Mouse (Mus musculus): ENCODE measurements around the gene Ugt1a9. TPM values are rescaled to one million over a fixed set of nuclear protein-coding genes. Genes with fewer than 3 reads are reported as not detected.
"Not testable (repeated sequence)": the region's sequence is repeated elsewhere in the genome, so short reads cannot be mapped to it uniquely, and the experiment has no call there.

The Ugt1a9 gene
- polyA plus RNA-seq, 1 experiment, result not detected

- Histone ChIP-seq H3K27me3 (ENCODE audit: control insufficient read depth, insufficient read depth, low read length, poor library complexity, severe bottlenecking) (no peaks in the 10 kb centered on the region), H3K9ac (ENCODE audit: low read depth, poor library complexity, severe bottlenecking) (no peak overlapping the region), H3K36me3 (ENCODE audit: control insufficient read depth, insufficient read depth, low read length, poor library complexity, severe bottlenecking) (no peaks in the 10 kb centered on the region), H3K9me3 (replicated peaks; ENCODE audit: control insufficient read depth, insufficient read depth, low read length, poor library complexity, severe bottlenecking) (no peaks in the 10 kb centered on the region), H3K4me3 (ENCODE audit: low read depth, low read length) (no peak overlapping the region), H3K4me1 (ENCODE audit: control insufficient read depth, insufficient read depth, low read length) (no peaks in the 10 kb centered on the region), H3K27ac (ENCODE audit: insufficient read depth, low read length) (no peak overlapping the region)
- TF ChIP-seq EP300 (IDR thresholded peaks at IDR 0.05; ENCODE audit: insufficient read depth, low read depth, low read length) (no peak), POLR2A (IDR thresholded peaks at IDR 0.05; ENCODE audit: insufficient read depth, low read length) (no peak), CTCF (IDR thresholded peaks at IDR 0.05; ENCODE audit: low read depth, low read length) (no peak)
Measured at GRCm38 (mm10) chr1:88092341-88092740, 21.7 kb downstream of the Ugt1a9 start.

DNA sequence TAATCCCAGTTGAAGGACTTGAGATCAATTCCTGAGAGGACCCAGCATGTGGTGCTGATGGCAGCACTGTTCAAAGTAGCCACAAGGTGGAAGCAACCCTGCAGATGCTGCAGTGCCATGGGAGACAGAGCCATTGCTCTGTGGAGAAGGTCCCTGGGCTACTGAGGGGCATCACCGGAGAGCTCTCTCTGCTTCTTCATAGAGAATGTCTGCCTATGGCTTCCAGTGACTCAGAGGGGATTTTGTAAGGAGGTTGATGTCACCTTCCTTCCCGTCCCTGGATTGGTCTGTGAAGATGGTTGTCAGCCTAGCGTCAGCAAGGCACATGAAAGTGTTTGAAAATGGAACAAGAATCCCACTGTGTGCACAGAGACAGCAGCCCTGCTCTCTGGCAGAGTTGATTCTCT lies 23.7 kb downstream of the Ugt1a9 start:
- H3K9ac ChIP-seq (ENCODE audit: low read depth, poor library complexity, severe bottlenecking); H3K27me3 ChIP-seq (ENCODE audit: control insufficient read depth, insufficient read depth, low read length, poor library complexity, severe bottlenecking); H3K9me3 ChIP-seq (replicated peaks; ENCODE audit: control insufficient read depth, insufficient read depth, low read length, poor library complexity, severe bottlenecking); H3K4me1 ChIP-seq (ENCODE audit: control insufficient read depth, insufficient read depth, low read length); H3K27ac ChIP-seq (ENCODE audit: insufficient read depth, low read length); H3K36me3 ChIP-seq (ENCODE audit: control insufficient read depth, insufficient read depth, low read length, poor library complexity, severe bottlenecking); H3K4me3 ChIP-seq (ENCODE audit: low read depth, low read length): not testable (repeated sequence)
- peak; percentile 3 for TF ChIP-seq CTCF (IDR thresholded peaks at IDR 0.05; ENCODE audit: low read depth, low read length)

DNA sequence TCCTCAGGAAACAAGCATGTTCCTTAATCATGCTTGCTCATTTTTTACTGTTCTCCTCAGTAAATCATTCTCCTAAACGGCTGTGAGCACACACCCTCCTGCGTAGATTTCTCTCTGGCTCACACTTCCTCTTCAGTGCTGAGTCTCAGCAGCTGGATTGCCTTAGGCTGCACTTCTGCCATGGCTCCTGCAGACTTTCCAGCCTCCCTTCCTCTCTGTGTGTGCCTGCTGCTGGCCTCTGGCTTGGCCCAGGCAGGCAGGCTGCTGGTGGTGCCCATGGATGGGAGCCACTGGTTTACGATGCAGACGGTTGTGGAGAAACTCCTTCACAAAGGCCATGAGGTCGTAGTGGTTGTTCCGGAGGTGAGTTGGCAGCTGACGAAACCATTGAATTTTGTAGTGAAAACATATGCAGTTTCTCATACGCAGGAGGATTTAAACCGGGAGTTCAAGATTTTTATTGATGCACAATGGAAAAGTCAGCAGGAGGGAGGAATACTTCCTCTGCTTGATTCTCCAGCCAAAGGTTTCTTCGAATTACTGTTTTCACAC lies 24.4 kb downstream of the Ugt1a9 start, which contains the start of gene Ugt1a7c:
TSS of gene Ugt1a7c (plus strand) at position 122 of the 552 bp plus-strand sequence.
- Histone ChIP-seq H3K9ac (ENCODE audit: low read depth, poor library complexity, severe bottlenecking) (no peak within 1 kb of the TSS), H3K4me3 (ENCODE audit: low read depth, low read length) (no peak within 1 kb of the TSS), H3K27me3 (ENCODE audit: control insufficient read depth, insufficient read depth, low read length, poor library complexity, severe bottlenecking) (no peaks in the 10 kb centered on the region), H3K36me3 (ENCODE audit: control insufficient read depth, insufficient read depth, low read length, poor library complexity, severe bottlenecking) (no peaks in the 10 kb centered on the region), H3K4me1 (ENCODE audit: control insufficient read depth, insufficient read depth, low read length) (no peaks in the 10 kb centered on the region), H3K27ac (ENCODE audit: insufficient read depth, low read length) (no peak within 1 kb of the TSS), H3K9me3 (replicated peaks; ENCODE audit: control insufficient read depth, insufficient read depth, low read length, poor library complexity, severe bottlenecking) (no peaks in the 10 kb centered on the region)
- TF ChIP-seq POLR2A (IDR thresholded peaks at IDR 0.05; ENCODE audit: insufficient read depth, low read length), result no peak
- no peak for TF ChIP-seq CTCF (IDR thresholded peaks at IDR 0.05; ENCODE audit: low read depth, low read length)
- TF ChIP-seq EP300 (IDR thresholded peaks at IDR 0.05; ENCODE audit: insufficient read depth, low read depth, low read length), result no peak

DNA sequence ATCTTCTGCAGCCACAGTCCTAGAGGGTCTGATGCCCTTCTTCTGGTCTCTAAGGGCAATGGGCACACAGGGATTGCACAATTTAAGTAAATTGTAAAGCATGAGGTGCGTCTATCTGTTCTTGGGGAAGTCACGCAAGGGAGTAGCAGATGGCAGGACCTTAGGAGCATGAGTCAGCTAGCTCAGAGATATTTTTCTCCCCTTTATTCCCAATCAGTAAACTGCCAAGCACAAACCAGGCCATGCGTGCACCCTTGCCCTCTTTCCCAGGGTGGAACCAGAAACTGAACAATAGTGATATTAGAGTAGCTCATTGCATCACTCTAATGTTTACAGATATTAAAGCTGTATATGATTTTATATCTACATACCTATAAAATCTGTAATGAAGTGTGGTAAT lies 27.9 kb downstream of the Ugt1a9 start:
- H3K9ac ChIP-seq (ENCODE audit: low read depth, poor library complexity, severe bottlenecking); H3K9me3 ChIP-seq (replicated peaks; ENCODE audit: control insufficient read depth, insufficient read depth, low read length, poor library complexity, severe bottlenecking); H3K36me3 ChIP-seq (ENCODE audit: control insufficient read depth, insufficient read depth, low read length, poor library complexity, severe bottlenecking); H3K4me1 ChIP-seq (ENCODE audit: control insufficient read depth, insufficient read depth, low read length); H3K4me3 ChIP-seq (ENCODE audit: low read depth, low read length); H3K27ac ChIP-seq (ENCODE audit: insufficient read depth, low read length); H3K27me3 ChIP-seq (ENCODE audit: control insufficient read depth, insufficient read depth, low read length, poor library complexity, severe bottlenecking): not testable (repeated sequence)

DNA sequence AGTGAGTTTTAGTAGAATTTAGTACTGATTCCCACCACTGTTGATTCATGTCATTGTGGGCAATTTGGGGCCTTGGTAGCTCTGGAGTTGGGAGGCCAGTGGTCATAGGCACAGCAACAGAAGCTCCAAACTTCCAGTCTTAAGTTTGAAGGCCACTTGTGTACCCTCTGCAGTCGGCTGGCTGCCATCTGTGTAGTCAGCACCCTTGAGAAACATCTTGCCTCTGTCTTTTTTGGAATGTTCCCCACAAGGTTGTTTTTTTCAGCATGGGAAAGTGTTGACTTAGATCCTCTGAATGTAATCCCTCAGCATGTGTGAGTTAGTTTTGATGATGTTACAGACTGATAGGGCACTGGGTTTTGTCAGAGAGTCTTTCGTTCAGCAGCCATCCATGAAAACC lies 29.1 kb downstream of the Ugt1a9 start:
- not testable (repeated sequence) for H3K27ac ChIP-seq (ENCODE audit: insufficient read depth, low read length); H3K36me3 ChIP-seq (ENCODE audit: control insufficient read depth, insufficient read depth, low read length, poor library complexity, severe bottlenecking); H3K9me3 ChIP-seq (replicated peaks; ENCODE audit: control insufficient read depth, insufficient read depth, low read length, poor library complexity, severe bottlenecking); H3K4me1 ChIP-seq (ENCODE audit: control insufficient read depth, insufficient read depth, low read length); H3K27me3 ChIP-seq (ENCODE audit: control insufficient read depth, insufficient read depth, low read length, poor library complexity, severe bottlenecking); H3K4me3 ChIP-seq (ENCODE audit: low read depth, low read length); H3K9ac ChIP-seq (ENCODE audit: low read depth, poor library complexity, severe bottlenecking)

- H3K4me1 ChIP-seq (ENCODE audit: control insufficient read depth, insufficient read depth, low read length); H3K9ac ChIP-seq (ENCODE audit: low read depth, poor library complexity, severe bottlenecking); H3K9me3 ChIP-seq (replicated peaks; ENCODE audit: control insufficient read depth, insufficient read depth, low read length, poor library complexity, severe bottlenecking); H3K4me3 ChIP-seq (ENCODE audit: low read depth, low read length); H3K27me3 ChIP-seq (ENCODE audit: control insufficient read depth, insufficient read depth, low read length, poor library complexity, severe bottlenecking); H3K27ac ChIP-seq (ENCODE audit: insufficient read depth, low read length); H3K36me3 ChIP-seq (ENCODE audit: control insufficient read depth, insufficient read depth, low read length, poor library complexity, severe bottlenecking): not testable (repeated sequence)
Measured at GRCm38 (mm10) chr1:88103019-88103418, 32.4 kb downstream of the Ugt1a9 start, which contains the start of gene Ugt1a6b. TSS of gene Ugt1a6b (plus strand) at chr1:88103252.

DNA sequence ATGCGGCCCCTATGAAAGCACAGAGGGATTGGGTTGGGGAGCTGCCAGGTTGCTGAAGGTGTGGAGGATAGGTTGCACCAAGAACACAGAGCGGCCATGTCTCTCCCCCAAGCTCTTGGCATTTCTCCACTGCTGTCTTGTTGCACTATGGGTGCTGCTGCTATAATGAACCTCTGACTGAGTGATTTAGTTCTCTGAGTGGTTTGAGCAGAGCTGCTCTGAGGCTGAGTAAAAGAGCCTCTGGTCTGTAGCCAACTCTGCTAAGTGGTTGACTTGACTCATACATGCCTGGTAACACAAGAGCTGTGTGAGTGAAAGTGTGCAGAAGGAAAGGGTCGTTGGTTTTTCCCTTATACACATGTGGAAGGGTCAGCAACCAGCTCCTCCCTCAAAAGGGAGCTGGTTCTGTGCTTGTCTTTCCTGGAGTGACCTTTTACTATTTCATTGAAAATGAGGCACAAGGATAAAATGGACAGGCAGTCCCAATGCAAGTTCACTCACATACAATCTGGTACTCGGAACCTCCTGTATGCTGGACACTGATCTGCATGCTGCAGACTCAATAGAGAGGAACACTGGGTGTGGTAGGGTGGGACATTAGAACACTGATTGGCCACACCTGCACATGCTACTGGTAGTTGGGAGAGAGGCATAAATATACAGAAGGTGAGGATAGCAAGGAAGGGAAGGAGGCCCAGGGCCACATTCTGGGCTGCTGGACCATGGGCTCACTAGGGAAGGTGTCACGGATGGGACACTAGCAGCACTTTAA lies 33.3 kb downstream of the Ugt1a9 start:
- H3K9ac ChIP-seq (ENCODE audit: low read depth, poor library complexity, severe bottlenecking); H3K9me3 ChIP-seq (replicated peaks; ENCODE audit: control insufficient read depth, insufficient read depth, low read length, poor library complexity, severe bottlenecking); H3K27me3 ChIP-seq (ENCODE audit: control insufficient read depth, insufficient read depth, low read length, poor library complexity, severe bottlenecking); H3K4me3 ChIP-seq (ENCODE audit: low read depth, low read length); H3K27ac ChIP-seq (ENCODE audit: insufficient read depth, low read length); H3K36me3 ChIP-seq (ENCODE audit: control insufficient read depth, insufficient read depth, low read length, poor library complexity, severe bottlenecking); H3K4me1 ChIP-seq (ENCODE audit: control insufficient read depth, insufficient read depth, low read length): not testable (repeated sequence)

All from ES-Bruce4 (cell line).